Comparison of ENCODE assay signal across 8 mouse cellular contexts in genomic region chr1:133924141-133924875, GRCm38 (mm10). TPM values are rescaled to one million over a fixed set of nuclear protein-coding genes. Genes with fewer than 3 reads are reported as not detected.
DNase-seq lines count a peak whose midpoint lies in the region; ATAC-seq lines count a peak whose summit lies in the region.
"Had no signal": no experiment of that assay in that cellular context is flagged by ENCODE, and none has a peak within 500 bp of the region (broad histone marks: within the 10 kb centered on the region; RNA-seq: fewer than 3 reads in every experiment).

No protein-coding gene starts in this region.

- H3K4me2 ChIP-seq in neural tube, embryonic 11.5 days (ENCODE audit: low read depth) = no peak overlapping the region
- no peak overlapping the region for H3K4me2 ChIP-seq in embryonic facial prominence, embryonic 14.5 days (ENCODE audit: low read depth, low read length)

- H3K27ac ChIP-seq in neural tube, embryonic 11.5 days (ENCODE audit: low read depth, low read length) = no peak overlapping the region
- no peak overlapping the region for H3K27ac ChIP-seq in embryonic facial prominence, embryonic 14.5 days (replicated peaks; ENCODE audit: low read depth, low read length)

- no peaks in the 10 kb centered on the region for H3K36me3 ChIP-seq in neural tube, embryonic 11.5 days (ENCODE audit: control insufficient read depth, insufficient read depth, low read length)
- no peaks in the 10 kb centered on the region for H3K36me3 ChIP-seq in embryonic facial prominence, embryonic 14.5 days (ENCODE audit: control insufficient read depth, insufficient read depth, low read length)

- no peak overlapping the region for H3K9ac ChIP-seq in neural tube, embryonic 11.5 days (ENCODE audit: low read length)
- H3K9ac ChIP-seq in embryonic facial prominence, embryonic 14.5 days (ENCODE audit: low read depth, low read length) = no peak overlapping the region

- WGBS in neural tube, embryonic 11.5 days = 28% methylated on average over 7 of the region's 7 CpGs
- 21% methylated on average over 6 of the region's 7 CpGs for WGBS in embryonic facial prominence, embryonic 14.5 days

- peak; percentile 49 for DNase-seq in neural tube, embryonic 11.5 days (ENCODE audit: low spot score)
- no peak for DNase-seq in neural tube, embryonic 10.5 days (ENCODE audit: extremely low spot score, low spot score)
- peak; percentile 35 for DNase-seq in embryonic facial prominence, embryonic 14.5 days (ENCODE audit: low spot score)
- DNase-seq in left cerebral cortex, postnatal 25 days (ENCODE audit: low spot score in 2 of 2) = peak; percentile 54 to 74
- peak; percentile 48 for DNase-seq in right cerebral cortex, postnatal 14 days
- DNase-seq in gastrocnemius, adult 18-20 months (ENCODE audit: low spot score) = no peak
- no peak for DNase-seq in heart, postnatal 36 days

- no peaks in the 10 kb centered on the region for H3K9me3 ChIP-seq in neural tube, embryonic 11.5 days (ENCODE audit: control insufficient read depth, low read length)
- peaks cover 8% of the 10 kb centered on the region; the same call in 1 of the 2 replicates for H3K9me3 ChIP-seq in embryonic facial prominence, embryonic 14.5 days (ENCODE audit: control insufficient read depth, low read length)

- no peaks in the 10 kb centered on the region for H3K27me3 ChIP-seq in neural tube, embryonic 11.5 days (ENCODE audit: control insufficient read depth, insufficient read depth, low read length)
- no peaks in the 10 kb centered on the region for H3K27me3 ChIP-seq in embryonic facial prominence, embryonic 14.5 days (replicated peaks; ENCODE audit: control insufficient read depth, insufficient read depth, low read length)

- intact Hi-C loops in left cerebral cortex, postnatal 25 days (cut with DNase I) = no loop called here
- intact Hi-C loops in heart, postnatal 36 days (cut with DNase I) = no loop called here

- H3K4me3 ChIP-seq in neural tube, embryonic 11.5 days (ENCODE audit: low read depth, low read length) = no peak overlapping the region
- no peak overlapping the region for H3K4me3 ChIP-seq in embryonic facial prominence, embryonic 14.5 days (ENCODE audit: low read depth, low read length)

- no peaks in the 10 kb centered on the region for H3K4me1 ChIP-seq in neural tube, embryonic 11.5 days (ENCODE audit: control insufficient read depth, insufficient read depth, low read length)
- peaks cover 20% of the 10 kb centered on the region for H3K4me1 ChIP-seq in embryonic facial prominence, embryonic 14.5 days (ENCODE audit: control insufficient read depth, insufficient read depth, low read length)

- no peak for ATAC-seq in neural tube, embryonic 11.5 days (ENCODE audit: insufficient read depth, low FRiP score, low TSS enrichment)
- ATAC-seq in embryonic facial prominence, embryonic 14.5 days (ENCODE audit: low read depth) = no peak

RNA-seq across cellular contexts. Expression of gene Prelp, which starts 3.1 kb away (rescaled TPM):
- polyA plus RNA-seq in neural tube, embryonic 11.5 days (2014; fragmentation: Nextera tagmentation; extraction: Ambion mirVana) = 2.5 and 3.1 TPM in 2 replicates
- polyA plus RNA-seq in embryonic facial prominence, embryonic 14.5 days (2014; fragmentation: Nextera tagmentation; extraction: Ambion mirVana) = 13.2 and 13.9 TPM in 2 replicates
- 1 to 10 TPM; 7.9 to 9.0 TPM for total RNA-seq in left cerebral cortex, postnatal 25 days (2021)
- total RNA-seq in gastrocnemius, adult 18-20 months (2021) = 10 to 100 TPM; 17.6 to 37.2 TPM
- 10 to 100 TPM; 30.9 to 32.5 TPM for total RNA-seq in heart, postnatal 36 days (2021)

RNA-seq across cellular contexts. Expression of gene Optc, which starts 16.5 kb away (rescaled TPM):
- 1.5 and 2.5 TPM in 2 replicates for polyA plus RNA-seq in neural tube, embryonic 11.5 days (2014; fragmentation: Nextera tagmentation; extraction: Ambion mirVana)
- polyA plus RNA-seq in embryonic facial prominence, embryonic 14.5 days (2014; fragmentation: Nextera tagmentation; extraction: Ambion mirVana) = 0.82 and 1.3 TPM in 2 replicates
- total RNA-seq in left cerebral cortex, postnatal 25 days (2021) = 1 to 10 TPM in 1 of 2 experiments, under 1 TPM in 1; 0.94 to 2.8 TPM
- total RNA-seq in gastrocnemius, adult 18-20 months (2021) = under 1 TPM in 1 of 2 experiments, not detected in 1; 0.19 TPM
- under 1 TPM; 0.42 to 0.65 TPM for total RNA-seq in heart, postnatal 36 days (2021)
- total RNA-seq: liver, adult 2 months had no signal
- polyA plus RNA-seq: liver, adult 2 months had no signal

Comparison
In these comparisons a context has a peak if more than half of its experiments do, and no peak if none do; other contexts are left out.
1. DNase-seq: peak in neural tube, embryonic 11.5 days (single experiment), embryonic facial prominence, embryonic 14.5 days (single experiment), left cerebral cortex, postnatal 25 days (2 of 2) and right cerebral cortex, postnatal 14 days (single experiment); none in neural tube, embryonic 10.5 days (single experiment), gastrocnemius, adult 18-20 months (single experiment) and heart, postnatal 36 days (0 of 2).